Mouse (Mus musculus) neural tube, embryonic 15.5 days (tissue): Measurements from ENCODE around the gene Grk6. TPM values are rescaled to one million over a fixed set of nuclear protein-coding genes. Genes with fewer than 3 reads are reported as not detected.
"Not testable (repeated sequence)": the region's sequence is repeated elsewhere in the genome, so short reads cannot be mapped to it uniquely, and the experiment has no call there.

ENCODE experiments used
- ATAC-seq: fragments of 200-750 bp; cut with Nextera tagmentation; 2 replicates; pipeline ENCODE4 v1.8.0; 2017; ENCODE audit warnings: mild to moderate bottlenecking, moderate TSS enrichment, moderate library complexity; ENCODE audit not compliant: low FRiP score
- H3K27ac ChIP-seq: fragments of 300-500 bp; sonication (generic); replicated peaks from 2 replicates; pipeline ENCODE4 v1.5.1; 2015; ENCODE audit warnings: mild to moderate bottlenecking, inconsistent platforms
- H3K27me3 ChIP-seq: fragments of 300-500 bp; sonication (generic); replicated peaks from 2 replicates; pipeline ENCODE4 v1.6.1; 2015; ENCODE audit warnings: inconsistent platforms
- H3K36me3 ChIP-seq: fragments of 300-500 bp; sonication (generic); 2 replicates; pipeline ENCODE4 v1.6.1; 2015; ENCODE audit warnings: inconsistent platforms
- H3K4me1 ChIP-seq: fragments of 300-500 bp; sonication (generic); 2 replicates; pipeline ENCODE4 v1.6.1; 2015; ENCODE audit warnings: inconsistent platforms
- H3K4me2 ChIP-seq: fragments of 300-500 bp; sonication (generic); 2 replicates; pipeline ENCODE4 v1.6.1; 2015; ENCODE audit warnings: inconsistent platforms, mild to moderate bottlenecking, moderate library complexity
- H3K4me3 ChIP-seq: fragments of 300-500 bp; sonication (generic); replicated peaks from 2 replicates; pipeline ENCODE4 v1.5.1; 2015; ENCODE audit warnings: mild to moderate bottlenecking, inconsistent platforms
- H3K9ac ChIP-seq: fragments of 300-500 bp; sonication (generic); replicated peaks from 2 replicates; pipeline ENCODE4 v1.6.1; 2015; ENCODE audit warnings: mild to moderate bottlenecking, inconsistent platforms
- H3K9me3 ChIP-seq: fragments of 300-500 bp; sonication (generic); replicated peaks from 2 replicates; pipeline ENCODE4 v1.6.1; 2016; ENCODE audit warnings: inconsistent platforms
- WGBS: fragments of 180-500 bp; shearing (Covaris S2); methylation state at CpG from one replicate; pipeline ENCODE4 v1.1.7; 2015; ENCODE audit warnings: mixed read lengths; 5-methylcytosine and 5-hydroxymethylcytosine counted together
- polyA plus RNA-seq: library from polyadenylated mRNA; unstranded; fragments of >200 nt; fragmentation: Nextera tagmentation; extraction: Ambion mirVana; gene quantifications from 2 replicates; pipeline ENCODE4 v1.2.1, GENCODE M21; 2015

Gene Grk6
- polyA plus RNA-seq, 1 experiment from 2014 or later: 34.2 TPM

- ATAC-seq: no peak
- H3K4me3 ChIP-seq: no peak overlapping the region
- H3K27ac ChIP-seq: no peak overlapping the region
- H3K9me3 ChIP-seq: no peaks in the 10 kb centered on the region
- no peaks in the 10 kb centered on the region for H3K4me1 ChIP-seq
- no peaks in the 10 kb centered on the region for H3K36me3 ChIP-seq
- WGBS: 85% methylated on average over 2 of the region's 2 CpGs
- H3K27me3 ChIP-seq: no peaks in the 10 kb centered on the region
- H3K9ac ChIP-seq: no peak overlapping the region
- no peak overlapping the region for H3K4me2 ChIP-seq
Observed at GRCm38 (mm10) chr13:55430566-55430965, 14.3 kb upstream of the Grk6 start.

- Histone ChIP-seq H3K4me2 (no peak overlapping the region), H3K4me1 (no peaks in the 10 kb centered on the region), H3K9me3 (no peaks in the 10 kb centered on the region), H3K27me3 (no peaks in the 10 kb centered on the region), H3K9ac (no peak overlapping the region), H3K36me3 (no peaks in the 10 kb centered on the region), H3K27ac (no peak overlapping the region), H3K4me3 (no peak overlapping the region)
- 79% methylated on average over 10 of the region's 10 CpGs for WGBS
- ATAC-seq: no peak
Observed at GRCm38 (mm10) chr13:55431889-55432685, 12.8 kb upstream of the Grk6 start.

GRCm38 (mm10) chr13:55437111-55437629 lies 7.7 kb upstream of the Grk6 start:
- ATAC-seq, H3K4me2 ChIP-seq, H3K36me3 ChIP-seq, H3K27ac ChIP-seq, H3K4me1 ChIP-seq, H3K9me3 ChIP-seq, H3K27me3 ChIP-seq, H3K4me3 ChIP-seq, H3K9ac ChIP-seq: not testable (repeated sequence)
- 88% methylated on average over 15 of the region's 15 CpGs for WGBS

- Histone ChIP-seq H3K4me2 (peak overlapping the region; percentile 87), H3K9me3 (no peaks in the 10 kb centered on the region), H3K9ac (peak overlapping the region; percentile 63), H3K4me3 (peak overlapping the region; percentile 90), H3K36me3 (no peaks in the 10 kb centered on the region), H3K27me3 (no peaks in the 10 kb centered on the region), H3K27ac (peak overlapping the region; percentile 95), H3K4me1 (peaks cover 38% of the 10 kb centered on the region)
- 30% methylated on average over 9 of the region's 9 CpGs for WGBS
- no peak for ATAC-seq
Observed at GRCm38 (mm10) chr13:55443799-55444285, 1.0 kb upstream of the Grk6 start.

- peak overlapping the region; percentile 95 for H3K27ac ChIP-seq
- WGBS: under 1% methylated on average over 33 of the region's 33 CpGs
Observed at GRCm38 (mm10) chr13:55444286-55444936, 461 bp upstream of the Grk6 start.

GRCm38 (mm10) chr13:55445361-55446091 lies 654 bp downstream of the Grk6 start:
- Histone ChIP-seq H3K4me2 (peak overlapping the region; percentile 87), H3K4me3 (peak overlapping the region; percentile 90), H3K27me3 (no peaks in the 10 kb centered on the region), H3K4me1 (peaks cover 38% of the 10 kb centered on the region), H3K9ac (peak overlapping the region; percentile 96), H3K27ac (peak overlapping the region; percentile 95), H3K9me3 (no peaks in the 10 kb centered on the region), H3K36me3 (peaks cover 6% of the 10 kb centered on the region)
- under 1% methylated on average over 50 of the region's 66 CpGs for WGBS
- ATAC-seq: no peak; the same call in 1 of the 2 replicates

More at GRCm38 (mm10) chr13:55444286-55444936, 461 bp upstream of the Grk6 start:
- peak; percentile 83 for ATAC-seq
- Histone ChIP-seq H3K4me2 (peak overlapping the region; percentile 87), H3K27me3 (no peaks in the 10 kb centered on the region), H3K9ac (peak overlapping the region; percentile 63), H3K36me3 (no peaks in the 10 kb centered on the region), H3K9me3 (no peaks in the 10 kb centered on the region), H3K4me1 (peaks cover 38% of the 10 kb centered on the region), H3K4me3 (peak overlapping the region; percentile 90)

GRCm38 (mm10) chr13:55446483-55447105 lies 1.7 kb downstream of the Grk6 start:
- WGBS: 85% methylated on average over 6 of the region's 6 CpGs
- peak overlapping the region; percentile 90 for H3K4me3 ChIP-seq
- peak overlapping the region; percentile 96 for H3K9ac ChIP-seq
- H3K4me1 ChIP-seq: peaks cover 38% of the 10 kb centered on the region
- peaks cover 17% of the 10 kb centered on the region for H3K36me3 ChIP-seq
- H3K4me2 ChIP-seq: peak overlapping the region; percentile 87
- no peaks in the 10 kb centered on the region for H3K27me3 ChIP-seq
- no peaks in the 10 kb centered on the region for H3K9me3 ChIP-seq
- ATAC-seq: no peak
- 0 out of 2 replicates have a peak overlapping the region, but pooled peaks have one; percentile 95 for H3K27ac ChIP-seq

GRCm38 (mm10) chr13:55447543-55447943 lies 2.7 kb downstream of the Grk6 start:
- Histone ChIP-seq H3K4me2 (no peak overlapping the region), H3K9me3 (no peaks in the 10 kb centered on the region)
- 57% methylated on average over 3 of the region's 3 CpGs for WGBS

GRCm38 (mm10) chr13:55448131-55448530 lies 3.3 kb downstream of the Grk6 start:
- 89% methylated on average over 5 of the region's 5 CpGs for WGBS
- Histone ChIP-seq H3K27me3 (no peaks in the 10 kb centered on the region), H3K4me2 (no peak overlapping the region), H3K9ac (no peak overlapping the region), H3K4me3 (no peak overlapping the region), H3K4me1 (peaks cover 38% of the 10 kb centered on the region), H3K36me3 (peaks cover 32% of the 10 kb centered on the region), H3K9me3 (no peaks in the 10 kb centered on the region), H3K27ac (no peak overlapping the region)
- no peak for ATAC-seq

More at GRCm38 (mm10) chr13:55447543-55447943, 2.7 kb downstream of the Grk6 start:
- Histone ChIP-seq H3K27ac (no peak overlapping the region), H3K27me3 (no peaks in the 10 kb centered on the region), H3K4me3 (no peak overlapping the region), H3K36me3 (peaks cover 27% of the 10 kb centered on the region), H3K9ac (no peak overlapping the region), H3K4me1 (peaks cover 38% of the 10 kb centered on the region)
- ATAC-seq: no peak

GRCm38 (mm10) chr13:55449205-55449604 lies 4.3 kb downstream of the Grk6 start:
- H3K4me3 ChIP-seq: no peak overlapping the region
- WGBS: 90% methylated on average over 9 of the region's 9 CpGs
- peaks cover 30% of the 10 kb centered on the region for H3K4me1 ChIP-seq
- no peak overlapping the region for H3K9ac ChIP-seq
- H3K9me3 ChIP-seq: no peaks in the 10 kb centered on the region
- no peaks in the 10 kb centered on the region for H3K27me3 ChIP-seq
- peaks cover 41% of the 10 kb centered on the region for H3K36me3 ChIP-seq
- H3K27ac ChIP-seq: no peak overlapping the region
- no peak for ATAC-seq
- H3K4me2 ChIP-seq: no peak overlapping the region
